8 mouse cellular contexts compared by ENCODE assay signal in the genomic region with DNA sequence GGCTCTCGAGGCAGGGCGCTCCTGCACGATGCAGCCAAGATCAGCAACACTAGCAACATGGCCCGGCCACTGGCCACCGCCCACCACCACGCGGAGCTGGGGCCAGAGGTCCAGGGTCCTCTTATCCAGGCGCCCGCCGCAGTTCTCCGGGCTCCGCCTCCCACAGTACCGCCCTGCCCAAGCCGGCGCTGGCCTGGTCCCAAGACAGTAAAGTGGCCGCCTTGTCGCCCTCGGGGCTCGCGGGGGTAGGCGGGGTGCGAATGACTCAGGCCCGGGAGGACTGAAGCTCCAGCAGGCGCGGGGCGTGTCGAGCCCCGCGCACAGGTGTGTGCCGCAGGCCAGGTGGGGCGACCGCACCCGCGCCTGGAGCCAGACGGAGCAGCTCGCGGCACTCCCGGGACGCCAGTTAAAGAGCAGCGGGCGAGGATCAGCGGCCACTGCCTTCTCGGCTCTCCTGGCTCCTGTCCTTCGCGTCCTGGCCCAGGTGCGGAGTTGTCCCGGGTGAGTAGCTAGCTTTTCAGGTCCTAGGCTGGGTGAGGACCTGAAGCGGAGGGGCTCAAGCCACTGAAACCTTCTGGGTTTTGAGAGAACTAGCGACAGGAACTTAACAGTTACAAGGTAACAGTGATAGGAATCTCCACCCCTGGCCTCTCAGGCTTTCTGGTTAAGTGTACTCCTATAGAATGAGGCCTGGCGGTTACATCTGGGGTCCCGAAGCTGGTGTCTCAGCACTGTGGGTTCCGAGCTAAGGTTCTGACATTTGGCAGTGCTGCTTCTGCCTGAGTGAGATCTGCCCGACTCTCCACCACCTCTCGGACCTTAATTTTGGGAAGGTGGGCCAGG. TPM values are rescaled to one million over a fixed set of nuclear protein-coding genes. Genes with fewer than 3 reads are reported as not detected.
DNase-seq lines count a peak whose midpoint lies in the region; ATAC-seq lines count a peak whose summit lies in the region.

TSS of gene Il17rb (minus strand) at position 164 of the 843 bp plus-strand sequence.
TSS of gene Chdh (plus strand) at position 291 of the 843 bp plus-strand sequence.

- peak within 1 kb of the TSS; percentile 65 for H3K4me3 ChIP-seq in brown adipose tissue, adult 24 weeks (ENCODE audit: insufficient read depth, low read depth, low read length)
- peak within 1 kb of the TSS; percentile 41 for H3K4me3 ChIP-seq in forebrain, embryonic 14.5 days (ENCODE audit: low read depth, low read length)
- H3K4me3 ChIP-seq in hindbrain, embryonic 12.5 days = peak within 1 kb of the TSS; percentile 40
- H3K4me3 ChIP-seq in megakaryocyte, embryonic 14.5 days (replicated peaks) = peak within 1 kb of the TSS; percentile 73
- peak within 1 kb of the TSS; percentile 35 for H3K4me3 ChIP-seq in stomach, embryonic 14.5 days (ENCODE audit: low read depth, low read length)

- peak within 1 kb of the TSS; percentile 63 for H3K27ac ChIP-seq in brown adipose tissue, adult 24 weeks (replicated peaks; ENCODE audit: low read depth, low read length)
- no peak within 1 kb of the TSS for H3K27ac ChIP-seq in forebrain, embryonic 14.5 days (ENCODE audit: low read depth, low read length)
- H3K27ac ChIP-seq in hindbrain, embryonic 12.5 days = no peak within 1 kb of the TSS
- no peak within 1 kb of the TSS for H3K27ac ChIP-seq in stomach, embryonic 14.5 days (ENCODE audit: low read length)

- H3K9me3 ChIP-seq in forebrain, embryonic 14.5 days (replicated peaks; ENCODE audit: control insufficient read depth, low read length) = no peaks in the 10 kb centered on the region
- H3K9me3 ChIP-seq in hindbrain, embryonic 12.5 days (replicated peaks) = no peaks in the 10 kb centered on the region
- H3K9me3 ChIP-seq in megakaryocyte, embryonic 14.5 days = no peaks in the 10 kb centered on the region
- no peaks in the 10 kb centered on the region for H3K9me3 ChIP-seq in stomach, embryonic 14.5 days (ENCODE audit: control insufficient read depth, low read depth, low read length)

- peak; percentile 57 for DNase-seq in forebrain, embryonic 14.5 days (ENCODE audit: low spot score)
- peak; percentile 35 to 55 for DNase-seq in layer of hippocampus, postnatal 10 days (ENCODE audit: low spot score in 2 of 2)
- no peak for DNase-seq in adipocyte (ENCODE audit: low spot score)

- H3K4me1 ChIP-seq in brown adipose tissue, adult 24 weeks (ENCODE audit: control insufficient read depth, insufficient read depth, insufficient read length, low read length) = peaks cover 10% of the 10 kb centered on the region
- H3K4me1 ChIP-seq in forebrain, embryonic 14.5 days (ENCODE audit: control insufficient read depth, insufficient read depth, low read length) = peaks cover 9% of the 10 kb centered on the region; the same call in 1 of the 2 replicates
- peaks cover 9% of the 10 kb centered on the region; the same call in 1 of the 2 replicates for H3K4me1 ChIP-seq in hindbrain, embryonic 12.5 days
- peaks cover 8% of the 10 kb centered on the region for H3K4me1 ChIP-seq in megakaryocyte, embryonic 14.5 days
- peaks cover 5% of the 10 kb centered on the region; the same call in 1 of the 2 replicates for H3K4me1 ChIP-seq in stomach, embryonic 14.5 days (ENCODE audit: control insufficient read depth, insufficient read depth, low read length)

- H3K36me3 ChIP-seq in forebrain, embryonic 14.5 days (ENCODE audit: control insufficient read depth, insufficient read depth, low read length) = no peaks in the 10 kb centered on the region
- no peaks in the 10 kb centered on the region for H3K36me3 ChIP-seq in hindbrain, embryonic 12.5 days
- H3K36me3 ChIP-seq in megakaryocyte, embryonic 14.5 days (replicated peaks; ENCODE audit: low read length) = no peaks in the 10 kb centered on the region
- no peaks in the 10 kb centered on the region for H3K36me3 ChIP-seq in stomach, embryonic 14.5 days (ENCODE audit: control insufficient read depth, insufficient read depth, low read length)

- WGBS in forebrain, embryonic 14.5 days = 10% methylated on average over 48 of the region's 54 CpGs
- WGBS in hindbrain, embryonic 12.5 days = 9% methylated on average over 54 of the region's 54 CpGs
- WGBS in stomach, embryonic 14.5 days = 8% methylated on average over 54 of the region's 54 CpGs

- H3K27me3 ChIP-seq in forebrain, embryonic 14.5 days (replicated peaks; ENCODE audit: control insufficient read depth, insufficient read depth, low read length) = peaks cover 6% of the 10 kb centered on the region
- H3K27me3 ChIP-seq in hindbrain, embryonic 12.5 days = peaks cover 29% of the 10 kb centered on the region
- H3K27me3 ChIP-seq in megakaryocyte, embryonic 14.5 days (replicated peaks) = peaks cover 72% of the 10 kb centered on the region
- 0 out of 2 replicates have a peak, but pooled peaks cover 2% of the 10 kb centered on the region for H3K27me3 ChIP-seq in stomach, embryonic 14.5 days (ENCODE audit: control insufficient read depth, insufficient read depth, low read length)

- H3K4me2 ChIP-seq in forebrain, embryonic 14.5 days (ENCODE audit: low read length) = peak within 1 kb of the TSS; percentile 95
- peak within 1 kb of the TSS; percentile 89 for H3K4me2 ChIP-seq in hindbrain, embryonic 12.5 days (replicated peaks)
- peak within 1 kb of the TSS; percentile 87 for H3K4me2 ChIP-seq in stomach, embryonic 14.5 days (replicated peaks; ENCODE audit: low read depth, low read length)

- peak; percentile 38 for ATAC-seq in activated CD4-positive, CD25-positive, alpha-beta regulatory T cell, adult 4 months
- ATAC-seq in forebrain, embryonic 14.5 days = peak; percentile 83
- peak; percentile 46; the same call in 1 of the 2 replicates for ATAC-seq in hindbrain, embryonic 12.5 days (ENCODE audit: low FRiP score)
- peak; percentile 85 for ATAC-seq in stomach, embryonic 14.5 days (ENCODE audit: insufficient number of reproducible peaks, insufficient read depth, low FRiP score, low read depth)

- peak within 1 kb of the TSS; percentile 56 for H3K9ac ChIP-seq in forebrain, embryonic 14.5 days (ENCODE audit: low read length)
- peak within 1 kb of the TSS; percentile 49 for H3K9ac ChIP-seq in hindbrain, embryonic 12.5 days
- H3K9ac ChIP-seq in stomach, embryonic 14.5 days (replicated peaks; ENCODE audit: low read depth, low read length) = 0 out of 2 replicates have a peak within 1 kb of the TSS, but pooled peaks have one; percentile 18

RNA-seq across cellular contexts. Expression of gene Il17rb, which starts in this region (rescaled TPM):
- polyA plus RNA-seq in activated CD4-positive, CD25-positive, alpha-beta regulatory T cell, adult 4 months (2017; shearing (Covaris generic)) = 1 to 10 TPM; 1.8 to 2.0 TPM
- 1.1 and 1.8 TPM in 2 replicates for polyA plus RNA-seq in brown adipose tissue, adult 24 weeks (2012; ENCODE audit: insufficient read depth, insufficient read length, missing spikeins)
- 0.94 and 0.95 TPM in 2 replicates for polyA plus RNA-seq in forebrain, embryonic 14.5 days (2014; fragmentation: Nextera tagmentation; extraction: Ambion mirVana)
- 1.0 and 1.7 TPM in 2 replicates for polyA plus RNA-seq in hindbrain, embryonic 12.5 days (2016; fragmentation: Nextera tagmentation; extraction: Ambion mirVana)
- total RNA-seq in layer of hippocampus, postnatal 10 days (2021) = under 1 TPM; 0.42 to 0.75 TPM
- polyA plus RNA-seq in megakaryocyte, embryonic 14.5 days (2012; ENCODE audit: insufficient read depth, low replicate concordance) = 1.7 TPM in 1 of 2 replicates, not detected in the other
- polyA plus RNA-seq in stomach, embryonic 14.5 days (2014; fragmentation: Nextera tagmentation; extraction: Ambion mirVana) = 0.94 and 1.1 TPM in 2 replicates

RNA-seq across cellular contexts. Expression of gene Chdh, which starts in this region (rescaled TPM):
- under 1 TPM; 0.41 TPM for polyA plus RNA-seq in activated CD4-positive, CD25-positive, alpha-beta regulatory T cell, adult 4 months (2017; shearing (Covaris generic))
- 26.0 and 28.5 TPM in 2 replicates for polyA plus RNA-seq in brown adipose tissue, adult 24 weeks (2012; ENCODE audit: insufficient read depth, insufficient read length, missing spikeins)
- polyA plus RNA-seq in forebrain, embryonic 14.5 days (2014; fragmentation: Nextera tagmentation; extraction: Ambion mirVana) = 0.22 TPM in 1 of 2 replicates, not detected in the other
- 0.17 and 0.18 TPM in 2 replicates for polyA plus RNA-seq in hindbrain, embryonic 12.5 days (2016; fragmentation: Nextera tagmentation; extraction: Ambion mirVana)
- under 1 TPM; 0.40 to 0.80 TPM for total RNA-seq in layer of hippocampus, postnatal 10 days (2021)
- polyA plus RNA-seq in megakaryocyte, embryonic 14.5 days (2012; ENCODE audit: insufficient read depth, low replicate concordance) = 0.13 TPM in 1 of 2 replicates, not detected in the other
- polyA plus RNA-seq in stomach, embryonic 14.5 days (2014; fragmentation: Nextera tagmentation; extraction: Ambion mirVana) = 0.84 and 1.1 TPM in 2 replicates

Comparison
In these comparisons a context has a peak if more than half of its experiments do, and no peak if none do; other contexts are left out.
1. RNA of gene Chdh (polyA plus RNA-seq): 26.0 to 28.5 TPM in brown adipose tissue, adult 24 weeks; 0.84 to 1.1 TPM in stomach, embryonic 14.5 days, 0.41 TPM in activated CD4-positive, CD25-positive, alpha-beta regulatory T cell, adult 4 months, 0.17 to 0.18 TPM in hindbrain, embryonic 12.5 days, 0.13 TPM in megakaryocyte, embryonic 14.5 days and 0.22 TPM in forebrain, embryonic 14.5 days; every median in the first group is over 10 times any median in the second.
2. Peak in DNase-seq, ATAC-seq, H3K4me3 ChIP-seq, H3K9ac ChIP-seq and H3K4me2 ChIP-seq in forebrain, embryonic 14.5 days; RNA of the genes that start here not detected or under 1 TPM.
3. Peak in DNase-seq in layer of hippocampus, postnatal 10 days; RNA of the genes that start here not detected or under 1 TPM.
4. Peak in every context shown above with its lines, with median percentiles within 50 percentile points of each other: ATAC-seq, H3K4me3 ChIP-seq, H3K4me2 ChIP-seq and H3K9ac ChIP-seq.